Mouse (Mus musculus) heart, postnatal 0 days (tissue): ENCODE results near the gene Nfix.

Experiments
- CTCF ChIP-seq: IDR thresholded peaks from 2 replicates; pipeline ENCODE4 v1.5.1; 2016; ENCODE audit warnings: antibody characterized with exemption, control low read depth, low read depth
- EP300 ChIP-seq: IDR thresholded peaks from 2 replicates; pipeline ENCODE4 v1.6.1; 2016; ENCODE audit warnings: antibody characterized with exemption, low read depth

GRCm38 (mm10) chr8:84813830-84814229, 13.7 kb upstream of the Nfix start:
- no peak for TF ChIP-seq CTCF
- no peak for TF ChIP-seq EP300
